Mouse (Mus musculus): ENCODE data around the gene Loxl4.

DNA sequence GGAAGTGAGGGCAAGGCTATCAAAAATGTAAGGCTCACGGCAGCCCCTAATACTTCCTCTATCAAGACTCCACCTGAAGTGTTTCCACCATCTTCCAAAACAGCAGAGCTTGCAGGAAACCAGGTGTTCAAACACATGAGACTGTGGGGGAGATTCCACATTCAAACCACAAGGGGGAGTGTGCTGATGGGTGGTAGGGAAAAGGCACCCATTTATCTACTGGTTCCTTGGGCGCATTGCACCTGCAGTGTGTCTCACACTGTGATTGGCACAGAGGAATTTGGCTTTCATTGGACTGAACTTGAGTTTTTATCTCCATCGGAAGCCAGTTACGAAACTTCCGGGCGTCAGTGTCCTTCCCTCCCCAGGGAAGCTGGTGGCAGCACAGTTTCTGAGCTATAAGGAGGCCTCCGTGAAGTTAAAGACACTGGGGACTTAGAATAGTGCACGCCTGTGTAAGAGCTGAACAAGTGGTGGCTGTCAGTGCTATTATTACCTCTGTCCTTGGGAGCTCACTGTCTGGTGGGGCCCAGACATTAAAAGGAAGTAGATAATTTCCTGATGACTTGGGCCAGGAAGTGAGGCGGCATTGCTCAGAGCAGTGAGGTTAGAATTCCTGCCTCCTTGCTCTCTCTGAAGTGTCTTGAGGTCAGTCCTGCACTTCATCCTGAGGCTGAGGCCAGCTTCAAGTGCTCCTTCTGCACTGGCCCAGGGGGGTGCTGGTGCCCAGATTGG is 49.0 kb upstream of the Loxl4 start:
- TF ChIP-seq CTCF (IDR thresholded peaks at IDR 0.05; ENCODE audit: borderline replicate concordance, control insufficient read depth, extremely low read depth, insufficient read depth, low read length, poor library complexity) (no peak), POLR2A (IDR thresholded peaks at IDR 0.05; ENCODE audit: control insufficient read depth, extremely low read depth, insufficient read depth, low read length, poor library complexity) (no peak)
